Mouse (Mus musculus) bone marrow, adult 2 months (tissue): ENCODE results near the gene Serpine1.

ENCODE experiments used
- CTCF ChIP-seq: fragments of 200-500 bp; IDR thresholded peaks from 2 replicates; pipeline ENCODE4 v1.5.1; 2011; ENCODE audit warnings: low read length, control low read depth; ENCODE audit not compliant: control insufficient read depth, insufficient read depth
- POLR2A ChIP-seq: fragments of 200-500 bp; IDR thresholded peaks from 2 replicates; pipeline ENCODE4 v1.6.1; 2011; ENCODE audit warnings: low read depth, mild to moderate bottlenecking, control low read depth, low read length, borderline replicate concordance; ENCODE audit not compliant: control insufficient read depth

- TF ChIP-seq CTCF (no peak), POLR2A (no peak)
Observed at GRCm38 (mm10) chr5:137103969-137104368, 31.9 kb upstream of the Serpine1 start.
